19 mouse cellular contexts compared by ENCODE assay signal in genomic region chr12:51811388-51812140, GRCm38 (mm10). TPM values are rescaled to one million over a fixed set of nuclear protein-coding genes. Genes with fewer than 3 reads are reported as not detected.
DNase-seq lines count a peak whose midpoint lies in the region; ATAC-seq and TF ChIP-seq lines count a peak whose summit lies in the region.
"Had no signal": no experiment of that assay in that cellular context is flagged by ENCODE, and none has a peak within 500 bp of the region (broad histone marks: within the 10 kb centered on the region; RNA-seq: fewer than 3 reads in every experiment).

No protein-coding gene starts in this region.

- TF ChIP-seq POLR2A in CH12.LX (IDR thresholded peaks at IDR 0.05; ENCODE audit: low read depth, low read length) = no peak
- TF ChIP-seq POLR2A in embryonic fibroblast, embryonic 13.5 days (IDR thresholded peaks at IDR 0.05; ENCODE audit: low read depth, low read length) = no peak

- TF ChIP-seq RAD21 in CH12.LX (IDR thresholded peaks at IDR 0.05; ENCODE audit: low read depth, low read length) = no peak

- H3K4me1 ChIP-seq in CH12.LX (ENCODE audit: control insufficient read depth in 1 of 2, insufficient read depth in 2 of 2) = peaks cover 8 to 63% of the 10 kb centered on the region in 2 experiments
- peaks cover 9% of the 10 kb centered on the region for H3K4me1 ChIP-seq in embryonic fibroblast, embryonic 13.5 days (ENCODE audit: control insufficient read depth, insufficient read depth, low read length)
- H3K4me1 ChIP-seq: forebrain, embryonic 15.5 days; hindbrain, embryonic 13.5 days; limb, embryonic 12.5 days; lung, embryonic 15.5 days had no signal

- in situ Hi-C loops in CH12.LX (cut with MboI; ENCODE audit: low pct_ligation_motif_present, low pct_unique_long_range_greater_than_20kb, low sequenced_read_pairs) = no loop called here

- dilution Hi-C loops in CH12.LX (cut with MboI; ENCODE audit: extremely low pct_ligation_motif_present, extremely low pct_unique_long_range_greater_than_20kb, low sequenced_read_pairs) = no loop called here

- TF ChIP-seq CTCF in CH12.LX (conservative IDR thresholded peaks at IDR 0.05 in 1 of 2, IDR thresholded peaks at IDR 0.05 in 1 of 2; ENCODE audit: low read depth in 2 of 2, low read length in 2 of 2) = no peak
- TF ChIP-seq CTCF in embryonic fibroblast, embryonic 13.5 days (IDR thresholded peaks at IDR 0.05; ENCODE audit: borderline replicate concordance, insufficient read depth, low read length) = no peak

- peak overlapping the region; percentile 26; the same call in 1 of the 2 replicates for H3K9ac ChIP-seq in CH12.LX (ENCODE audit: insufficient read depth, low read depth)
- H3K9ac ChIP-seq: forebrain, embryonic 15.5 days; heart, embryonic 13.5 days; hindbrain, embryonic 13.5 days; limb, embryonic 12.5 days; lung, embryonic 15.5 days had no signal

- H3K79me2 ChIP-seq in CH12.LX (replicated peaks; ENCODE audit: control insufficient read depth, extremely low read depth, insufficient read depth, poor library complexity, severe bottlenecking) = peaks cover 63% of the 10 kb centered on the region

- no peak for DNase-seq in frontal cortex, postnatal 36 days (ENCODE audit: low spot score in 2 of 2)
- peak; percentile 43 for DNase-seq in CH12.LX (ENCODE audit: extremely low read depth)
- no peak for DNase-seq in gastrocnemius, postnatal 36 days
- DNase-seq in thymus, adult 18-20 months = no peak
- no peak for DNase-seq in heart, postnatal 10 days
- DNase-seq: cerebellum, adult 9-10 months; gastrocnemius, postnatal 14 days; kidney, adult 2 months; midbrain, embryonic 14.5 days; thymus, postnatal 14 days had no signal

- intact Hi-C loops in gastrocnemius, postnatal 36 days (cut with DNase I) = no loop called here
- intact Hi-C loops in heart, postnatal 10 days (cut with DNase I) = no loop called here

- peaks cover 14 to 42% of the 10 kb centered on the region in 2 experiments for H3K36me3 ChIP-seq in CH12.LX (replicated peaks in 1 of 2; ENCODE audit: control insufficient read depth in 1 of 2, insufficient read depth in 1 of 2, low read length in 1 of 2)

- peak overlapping the region; percentile 29 for H3K4me2 ChIP-seq in CH12.LX (ENCODE audit: insufficient read depth, low read depth, poor library complexity, severe bottlenecking)
- H3K4me2 ChIP-seq: forebrain, embryonic 15.5 days; heart, embryonic 13.5 days; hindbrain, embryonic 13.5 days; limb, embryonic 12.5 days; lung, embryonic 15.5 days had no signal

- no peaks in the 10 kb centered on the region for H3K27me3 ChIP-seq in CH12.LX (replicated peaks)
- H3K27me3 ChIP-seq: forebrain, embryonic 15.5 days; heart, embryonic 13.5 days; hindbrain, embryonic 13.5 days; limb, embryonic 12.5 days; lung, embryonic 15.5 days had no signal

- no peak overlapping the region for H3K4me3 ChIP-seq in CH12.LX (replicated peaks in 1 of 3; ENCODE audit: low read depth in 2 of 3, low read length in 2 of 3, poor library complexity in 1 of 3)
- H3K4me3 ChIP-seq in embryonic fibroblast, embryonic 13.5 days (ENCODE audit: insufficient read depth, low read length) = no peak overlapping the region
- H3K4me3 ChIP-seq: forebrain, embryonic 15.5 days; heart, embryonic 13.5 days; hindbrain, embryonic 13.5 days; limb, embryonic 12.5 days; lung, embryonic 15.5 days had no signal

- no peak overlapping the region for H3K27ac ChIP-seq in CH12.LX (ENCODE audit: insufficient read depth, low read depth)
- H3K27ac ChIP-seq in embryonic fibroblast, embryonic 13.5 days (ENCODE audit: insufficient read depth, low read length) = peak overlapping the region; percentile 96
- H3K27ac ChIP-seq: forebrain, embryonic 15.5 days; heart, embryonic 13.5 days; hindbrain, embryonic 13.5 days; limb, embryonic 12.5 days; lung, embryonic 15.5 days had no signal

- peaks cover 2% of the 10 kb centered on the region for H3K9me3 ChIP-seq in CH12.LX (replicated peaks; ENCODE audit: low read length)
- H3K9me3 ChIP-seq: forebrain, embryonic 15.5 days; heart, embryonic 13.5 days; hindbrain, embryonic 13.5 days; lung, embryonic 15.5 days had no signal

- TF ChIP-seq EP300 in CH12.LX (IDR thresholded peaks at IDR 0.05; ENCODE audit: low read length) = peak; percentile 52; the same call in 1 of the 2 replicates

- peak; percentile 44 for ATAC-seq in frontal cortex, adult (ENCODE audit: low TSS enrichment)
- 0 out of 2 replicates have a peak, but pooled peaks have one; percentile 31 for ATAC-seq in monocyte, adult 5-6 weeks (replicated peaks; ENCODE audit: insufficient number of reproducible peaks, low FRiP score, low TSS enrichment, poor library complexity, severe bottlenecking)
- ATAC-seq: activated CD4-positive, CD25-positive, alpha-beta regulatory T cell, adult 4 months; forebrain, embryonic 15.5 days had no signal

TF ChIP-seq in CH12.LX, 34 proteins besides CTCF, POLR2A, EP300 and RAD21:
- TF ChIP-seq ZNF384 (IDR thresholded peaks at IDR 0.05; ENCODE audit: low read depth, low read length) (no peak), NRF1 (IDR thresholded peaks at IDR 0.05; ENCODE audit: low read depth, low read length) (no peak), PAX5 (IDR thresholded peaks at IDR 0.05; ENCODE audit: low read length) (no peak), UBTF (IDR thresholded peaks at IDR 0.05; ENCODE audit: low read depth, low read length) (no peak), MYC (IDR thresholded peaks at IDR 0.05; ENCODE audit: low read depth, low read length) (no peak), ZMIZ1 (IDR thresholded peaks at IDR 0.05; ENCODE audit: low read depth, low read length) (no peak), HCFC1 (IDR thresholded peaks at IDR 0.05; ENCODE audit: low read depth, low read length) (no peak), ELF1 (IDR thresholded peaks at IDR 0.05; ENCODE audit: low read depth, low read length) (no peak), USF1 (IDR thresholded peaks at IDR 0.05; ENCODE audit: low read depth, low read length) (no peak), MAZ (IDR thresholded peaks at IDR 0.05; ENCODE audit: low read depth, low read length) (no peak), CHD1 (IDR thresholded peaks at IDR 0.05; ENCODE audit: low read depth, low read length) (no peak), ZC3H11A (IDR thresholded peaks at IDR 0.05; ENCODE audit: low read depth, low read length) (no peak), IRF4 (IDR thresholded peaks at IDR 0.05; ENCODE audit: low read depth, low read length) (peak; percentile 46; the same call in 1 of the 2 replicates), BHLHE40 (IDR thresholded peaks at IDR 0.05; ENCODE audit: low read depth, low read length) (0 out of 2 replicates have a peak, but pooled peaks have one; percentile 19), TBP (conservative IDR thresholded peaks at IDR 0.05; ENCODE audit: low read depth, low read length) (0 out of 2 replicates have a peak, but pooled peaks have one; percentile 54), GABPA (IDR thresholded peaks at IDR 0.05; ENCODE audit: insufficient replicate concordance, low read depth, low read length) (no peak), MEF2A (IDR thresholded peaks at IDR 0.05; ENCODE audit: borderline replicate concordance, low read depth, low read length) (no peak), SIN3A (IDR thresholded peaks at IDR 0.05; ENCODE audit: low read length) (no peak), E2F4 (IDR thresholded peaks at IDR 0.05; ENCODE audit: insufficient replicate concordance, low read depth, low read length) (no peak), MAX (IDR thresholded peaks at IDR 0.05; ENCODE audit: low read length) (no peak), SMC3 (IDR thresholded peaks at IDR 0.05; ENCODE audit: low read depth, low read length) (no peak), USF2 (conservative IDR thresholded peaks at IDR 0.05; ENCODE audit: low read depth, low read length) (no peak), POLR2AphosphoS2 (IDR thresholded peaks at IDR 0.05; ENCODE audit: low read depth, low read length) (no peak), JUND (conservative IDR thresholded peaks at IDR 0.05; ENCODE audit: low read depth, low read length) (peak; percentile 78), NELFE (IDR thresholded peaks at IDR 0.05; ENCODE audit: low read depth, low read length) (no peak), JUN (IDR thresholded peaks at IDR 0.05; ENCODE audit: insufficient read depth, low read depth, low read length) (peak; percentile 44; the same call in 1 of the 2 replicates)

RNA-seq across cellular contexts. Expression of gene Hectd1, which starts 17.8 kb away (rescaled TPM):
- 41.4 and 43.6 TPM in 2 replicates for total RNA-seq in CH12.LX (2012; rRNA removed)
- total RNA-seq in CH12.LX (2014; rRNA removed) = 36.2 and 40.7 TPM in 2 replicates
- 35.6 and 42.3 TPM in 2 replicates for polyA plus RNA-seq in CH12.LX (2012; ENCODE audit: insufficient read length, low read depth)
- 92.4 and 93.5 TPM in 2 replicates for polyA plus RNA-seq in embryonic fibroblast, embryonic 13.5 days (2011; ENCODE audit: insufficient read length, low read depth, missing spikeins)
- total RNA-seq in monocyte, adult 5-6 weeks (2017) = 179 to 243 TPM (median 180 TPM) in 3 replicates
- 10 to 100 TPM; 80.6 to 97.8 TPM for total RNA-seq in gastrocnemius, postnatal 36 days (2021)
- 10 to 100 TPM; 95.8 to 97.3 TPM for total RNA-seq in heart, postnatal 10 days (2021)
